Mouse (Mus musculus) hindbrain, embryonic 15.5 days (tissue): ENCODE data around the gene Lmnb2. TPM values are rescaled to one million over a fixed set of nuclear protein-coding genes. Genes with fewer than 3 reads are reported as not detected.
A peak's percentile ranks its signal among the peaks of the same experiment; 100 is the strongest.

ENCODE experiments used
- ATAC-seq: fragments of 200-750 bp; cut with Nextera tagmentation; 2 replicates; pipeline ENCODE4 v1.8.0; 2017; ENCODE audit warnings: low read depth, moderate number of reproducible peaks, moderate TSS enrichment; ENCODE audit not compliant: low FRiP score
- H3K27ac ChIP-seq: fragments of 300-500 bp; sonication (generic); replicated peaks from 2 replicates; pipeline ENCODE4 v1.5.1; 2015; ENCODE audit warnings: mild to moderate bottlenecking, inconsistent platforms
- H3K27me3 ChIP-seq: fragments of 300-500 bp; sonication (generic); 2 replicates; pipeline ENCODE4 v1.6.1; 2015; ENCODE audit warnings: control low read depth, inconsistent platforms
- H3K36me3 ChIP-seq: fragments of 300-500 bp; sonication (generic); 2 replicates; pipeline ENCODE4 v1.6.1; 2015; ENCODE audit warnings: control low read depth, inconsistent platforms
- H3K4me1 ChIP-seq: fragments of 300-500 bp; sonication (generic); replicated peaks from 2 replicates; pipeline ENCODE4 v1.6.1; 2015; ENCODE audit warnings: control low read depth, inconsistent platforms
- H3K4me2 ChIP-seq: fragments of 300-500 bp; sonication (generic); 2 replicates; pipeline ENCODE4 v1.6.1; 2015; ENCODE audit warnings: moderate library complexity, mild to moderate bottlenecking, inconsistent platforms
- H3K4me3 ChIP-seq: fragments of 300-500 bp; sonication (generic); 2 replicates; pipeline ENCODE4 v1.5.1; 2015; ENCODE audit warnings: mild to moderate bottlenecking, inconsistent platforms
- H3K9ac ChIP-seq: fragments of 300-500 bp; sonication (generic); 2 replicates; pipeline ENCODE4 v1.6.1; 2015; ENCODE audit warnings: inconsistent platforms
- H3K9me3 ChIP-seq: fragments of 300-500 bp; sonication (generic); 2 replicates; pipeline ENCODE4 v1.6.1; 2016; ENCODE audit warnings: control low read depth, inconsistent platforms
- WGBS: fragments of 180-500 bp; shearing (Covaris S2); methylation state at CpG from one replicate; pipeline ENCODE4 v1.1.7; 2015; 5-methylcytosine and 5-hydroxymethylcytosine counted together
- polyA plus RNA-seq: library from polyadenylated mRNA; unstranded; fragments of >200 nt; fragmentation: Nextera tagmentation; extraction: Ambion mirVana; gene quantifications from 2 replicates; pipeline ENCODE4 v1.2.1, GENCODE M21; 2015

Lmnb2 gene
- polyA plus RNA-seq, 1 experiment from 2014 or later, result 40.9 TPM

DNA sequence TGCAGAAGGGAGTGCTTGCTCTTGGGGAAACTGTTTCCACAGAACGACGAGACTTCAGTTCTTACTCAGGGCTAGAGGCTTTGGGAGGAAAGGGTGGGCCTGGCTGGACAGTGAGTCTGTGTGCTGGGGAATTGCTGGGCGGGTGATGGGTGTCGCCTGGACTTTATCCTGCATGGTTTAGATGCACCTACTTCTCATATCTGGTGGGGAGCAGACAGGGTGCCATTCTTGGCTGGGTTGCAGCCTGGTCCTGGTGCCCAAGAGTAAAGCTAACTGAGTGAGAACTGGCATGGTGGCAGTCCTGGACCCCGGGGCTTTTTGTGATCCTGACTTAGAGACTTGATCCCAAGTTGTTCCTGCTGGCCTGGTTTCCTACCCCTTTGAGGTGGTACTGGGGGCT lies 61.1 kb downstream of the Lmnb2 start:
- H3K4me3 ChIP-seq, result no peak overlapping the region
- H3K9me3 ChIP-seq, result no peaks in the 10 kb centered on the region
- H3K36me3 ChIP-seq, result peaks cover 16% of the 10 kb centered on the region; the same call in 1 of the 2 replicates
- no peak for ATAC-seq
- WGBS, result 84% methylated on average over 5 of the region's 5 CpGs
- H3K27me3 ChIP-seq, result no peaks in the 10 kb centered on the region
- peak overlapping the region; percentile 50 for H3K27ac ChIP-seq
- H3K4me2 ChIP-seq, result peak overlapping the region; percentile 21; the same call in 1 of the 2 replicates
- H3K9ac ChIP-seq, result 0 out of 2 replicates have a peak overlapping the region, but pooled peaks have one; percentile 95
- peaks cover 45% of the 10 kb centered on the region for H3K4me1 ChIP-seq

DNA sequence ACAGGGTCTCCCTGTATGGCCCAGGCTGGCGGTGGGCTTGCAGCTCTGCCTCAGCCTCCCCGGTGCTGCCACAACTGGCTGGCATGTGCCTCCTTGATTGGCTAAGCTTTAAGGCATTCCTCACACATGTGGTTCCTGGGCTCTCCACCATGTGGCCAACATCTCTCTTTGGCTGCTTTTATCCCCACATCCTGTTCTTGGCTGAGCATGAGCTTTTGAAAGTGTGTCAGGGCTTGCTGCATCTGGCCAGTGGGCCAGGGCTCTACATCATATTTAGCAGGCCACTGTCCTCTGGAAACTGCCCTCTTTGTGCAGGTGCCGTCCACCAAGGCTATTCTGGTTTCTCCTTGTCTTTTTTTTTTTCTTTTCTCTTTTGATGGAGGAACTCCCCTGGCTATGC lies 61.8 kb downstream of the Lmnb2 start:
- Histone ChIP-seq H3K9me3 (no peaks in the 10 kb centered on the region), H3K36me3 (peaks cover 16% of the 10 kb centered on the region; the same call in 1 of the 2 replicates), H3K27me3 (no peaks in the 10 kb centered on the region), H3K9ac (peak overlapping the region; percentile 95; the same call in 1 of the 2 replicates), H3K4me3 (peak overlapping the region; percentile 99; the same call in 1 of the 2 replicates), H3K4me1 (peaks cover 45% of the 10 kb centered on the region), H3K27ac (no peak overlapping the region), H3K4me2 (peak overlapping the region; percentile 99)
- ATAC-seq, result no peak
- WGBS, result 69% methylated on average over 3 of the region's 3 CpGs

DNA sequence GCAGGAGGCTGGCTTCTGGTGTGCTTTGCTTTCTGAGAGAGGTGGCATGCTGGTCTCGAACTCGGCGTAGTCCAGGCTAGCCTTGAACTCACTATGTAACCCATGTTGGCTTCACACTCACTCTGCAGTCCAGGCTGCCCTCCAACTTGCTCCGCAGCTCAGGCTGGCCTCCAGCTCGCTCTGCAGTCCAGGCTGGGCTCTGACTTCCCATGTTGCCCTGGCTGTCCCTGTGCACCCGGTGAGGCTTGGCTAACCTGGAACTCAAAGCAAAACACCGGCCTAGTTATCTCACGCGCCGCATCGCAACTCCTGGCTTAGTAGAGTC lies 62.3 kb downstream of the Lmnb2 start:
- H3K4me1 ChIP-seq, result peaks cover 45% of the 10 kb centered on the region
- WGBS, result 23% methylated on average over 11 of the region's 11 CpGs

DNA sequence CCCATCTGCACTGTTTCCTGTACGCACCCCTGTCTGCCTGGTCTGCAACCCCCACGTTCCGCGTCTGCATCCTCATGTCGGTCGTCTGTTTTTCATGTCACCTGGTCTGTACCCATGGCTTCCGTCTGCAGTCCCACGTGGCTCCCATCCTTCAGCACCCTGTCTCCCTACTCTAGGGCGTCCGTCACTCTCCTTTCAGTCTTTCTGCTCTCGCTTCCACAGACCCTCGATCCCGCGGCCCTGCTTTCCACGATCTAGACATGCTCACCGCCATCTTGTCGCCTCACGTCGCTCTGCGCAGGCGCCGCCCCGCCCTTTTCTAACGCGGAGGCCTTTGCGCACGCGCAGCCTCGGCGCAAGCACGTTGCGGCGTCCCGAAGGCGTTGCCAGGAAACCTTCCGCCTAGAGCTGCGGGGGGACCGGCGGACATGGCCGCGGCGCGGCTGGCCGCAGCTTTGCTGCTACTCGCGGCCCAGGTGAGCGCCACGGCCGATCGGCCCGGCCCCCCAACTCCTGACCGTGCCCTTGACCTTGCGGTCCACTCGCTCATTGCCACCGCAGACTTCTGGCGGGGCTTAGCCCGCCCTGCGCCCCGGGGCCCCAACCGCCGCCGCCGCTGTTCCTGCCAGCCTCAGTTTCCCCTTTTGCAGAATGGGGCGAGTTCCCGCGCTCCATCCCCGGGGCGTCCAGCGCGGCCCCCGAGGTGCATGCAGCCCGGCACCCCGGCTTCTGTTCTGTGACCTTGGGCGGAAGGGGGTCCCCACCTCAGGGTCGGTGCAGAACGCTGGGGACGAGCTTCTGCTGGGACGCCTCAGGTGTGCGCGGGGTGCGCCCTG lies 62.9 kb downstream of the Lmnb2 start, which contains the start of the genes Lsm7 and Sppl2b:
Lsm7 (minus strand) TSS at position 297 of the 836 bp plus-strand sequence.
Sppl2b (plus strand) TSS at position 363 of the 836 bp plus-strand sequence.
- Histone ChIP-seq H3K27ac (peak within 1 kb of the TSS; percentile 84), H3K4me1 (peaks cover 45% of the 10 kb centered on the region), H3K9me3 (no peaks in the 10 kb centered on the region), H3K36me3 (peaks cover 20% of the 10 kb centered on the region; the same call in 1 of the 2 replicates), H3K27me3 (no peaks in the 10 kb centered on the region), H3K9ac (peak within 1 kb of the TSS; percentile 95), H3K4me2 (peak within 1 kb of the TSS; percentile 99), H3K4me3 (peak within 1 kb of the TSS; percentile 99)
- ATAC-seq, result peak; percentile 88
- under 1% methylated on average over 81 of the region's 81 CpGs for WGBS

More for the DNA sequence above, 62.3 kb downstream of the Lmnb2 start:
- Histone ChIP-seq H3K27me3 (no peaks in the 10 kb centered on the region), H3K4me3 (peak overlapping the region; percentile 99), H3K4me2 (peak overlapping the region; percentile 99), H3K9me3 (no peaks in the 10 kb centered on the region), H3K36me3 (peaks cover 20% of the 10 kb centered on the region; the same call in 1 of the 2 replicates), H3K27ac (peak overlapping the region; percentile 62), H3K9ac (peak overlapping the region; percentile 95)
- no peak for ATAC-seq

Other genes starting within 250 kb of the Lmnb2 start
- 56.7 and 61.0 TPM in 2 replicates for gene Mknk2, start 240.1 kb downstream of the Lmnb2 start, polyA plus RNA-seq
- 57.5 and 60.2 TPM in 2 replicates for gene Mob3a, start 216.3 kb downstream of the Lmnb2 start, polyA plus RNA-seq
- 39.2 and 46.1 TPM in 2 replicates for gene Izumo4, start 216.1 kb downstream of the Lmnb2 start, polyA plus RNA-seq
- 109 and 120 TPM in 2 replicates for gene Ap3d1, start 176.0 kb downstream of the Lmnb2 start, polyA plus RNA-seq
- 18.3 and 21.6 TPM in 2 replicates for gene Dot1l, start 163.0 kb downstream of the Lmnb2 start, polyA plus RNA-seq
- gene Sf3a2, start 120.0 kb downstream of the Lmnb2 start, polyA plus RNA-seq, result 52.3 and 67.4 TPM in 2 replicates
- 130 and 133 TPM in 2 replicates for gene Plekhj1, start 119.6 kb downstream of the Lmnb2 start, polyA plus RNA-seq
- 0.14 and 0.21 TPM in 2 replicates for gene Amh, start 113.0 kb downstream of the Lmnb2 start, polyA plus RNA-seq
- gene Jsrp1, start 104.7 kb downstream of the Lmnb2 start, polyA plus RNA-seq, result 0.62 and 0.95 TPM in 2 replicates
- 1,303 and 1,311 TPM in 2 replicates for gene Oaz1, start 91.6 kb downstream of the Lmnb2 start, polyA plus RNA-seq
- 15.8 and 18.5 TPM in 2 replicates for gene Lingo3, start 74.2 kb downstream of the Lmnb2 start, polyA plus RNA-seq
- gene Lsm7, start 63.0 kb downstream of the Lmnb2 start, polyA plus RNA-seq, result 210 and 228 TPM in 2 replicates
- 76.8 and 87.4 TPM in 2 replicates for gene Sppl2b, start 63.0 kb downstream of the Lmnb2 start, polyA plus RNA-seq
- 0.22 and 0.33 TPM in 2 replicates for gene Tmprss9, start 46.4 kb downstream of the Lmnb2 start, polyA plus RNA-seq
- gene Timm13, start 17.3 kb downstream of the Lmnb2 start, polyA plus RNA-seq, result 329 and 342 TPM in 2 replicates
- 6.9 and 8.5 TPM in 2 replicates for gene Gadd45b, start 11.8 kb upstream of the Lmnb2 start, polyA plus RNA-seq
- gene Gng7, start 96.7 kb upstream of the Lmnb2 start, polyA plus RNA-seq, result 19.1 and 21.4 TPM in 2 replicates
- gene Diras1, start 107.4 kb upstream of the Lmnb2 start, polyA plus RNA-seq, result 71.6 and 81.6 TPM in 2 replicates
- 46.3 and 53.0 TPM in 2 replicates for gene Slc39a3, start 119.2 kb upstream of the Lmnb2 start, polyA plus RNA-seq
- gene Sgta, start 141.9 kb upstream of the Lmnb2 start, polyA plus RNA-seq, result 310 and 331 TPM in 2 replicates
- 51.2 and 51.3 TPM in 2 replicates for gene Thop1, start 151.8 kb upstream of the Lmnb2 start, polyA plus RNA-seq
- 0.30 and 0.39 TPM in 2 replicates for gene Creb3l3, start 180.6 kb upstream of the Lmnb2 start, polyA plus RNA-seq
- 248 and 259 TPM in 2 replicates for gene Map2k2, start 187.7 kb upstream of the Lmnb2 start, polyA plus RNA-seq
- 15.3 and 16.2 TPM in 2 replicates for gene Zbtb7a, start 217.0 kb upstream of the Lmnb2 start, polyA plus RNA-seq
- 52.2 and 61.2 TPM in 2 replicates for gene Pias4, start 249.7 kb upstream of the Lmnb2 start, polyA plus RNA-seq